Mouse (Mus musculus) urinary bladder, adult 2 months (tissue): ENCODE measurements at regions not wholly inside any gene's neighbourhood (a gene's known extent, or its start where the extent isn't known, plus 50 kb on each side); places are given as distances from the start of the nearest gene placed in this dataset.

Source experiments
- DNase-seq: peaks from one replicate; pipeline ENCODE4 v3.0.0; 2022; ENCODE audit warnings: low spot score

DNA sequence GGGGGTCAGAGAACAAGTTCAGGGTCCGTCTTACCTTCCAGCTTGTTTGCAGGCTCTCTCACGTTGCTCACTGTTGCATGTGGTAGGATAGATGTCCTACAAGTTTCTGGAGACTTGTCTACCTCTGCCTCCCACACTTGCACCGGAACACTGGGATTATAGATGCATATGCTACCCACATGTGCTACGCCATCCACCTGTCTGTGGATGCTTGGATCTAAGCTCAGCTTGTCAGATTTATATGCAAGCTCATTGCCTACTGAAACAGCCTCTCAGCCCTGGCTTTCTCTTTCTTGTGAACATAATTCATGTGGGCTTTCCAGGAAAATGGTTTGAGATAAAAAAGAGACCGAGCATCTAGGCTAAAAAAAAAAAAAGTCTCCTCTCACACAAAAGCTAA is 353.0 kb downstream of the Nucb2 start:
- no peak for DNase-seq

DNA sequence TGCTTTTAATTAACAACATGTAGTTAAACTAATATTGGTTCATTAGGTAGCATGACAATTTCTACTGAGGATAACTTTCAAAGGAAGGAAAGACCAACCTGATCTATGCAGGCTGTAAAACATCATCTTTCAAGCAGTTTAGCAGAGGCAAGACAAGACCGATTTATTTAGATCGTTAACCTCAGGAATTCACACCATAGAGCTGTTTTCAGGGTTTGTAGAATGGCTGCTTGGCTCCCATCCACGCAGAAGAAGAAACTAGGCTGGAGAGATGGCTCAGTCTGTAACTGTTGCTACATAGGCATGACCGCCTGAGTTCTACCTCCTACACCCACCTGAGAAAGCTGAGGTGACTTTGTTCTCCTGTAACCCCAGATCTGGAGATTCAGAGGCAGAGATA is 353.6 kb downstream of the Nucb2 start:
- DNase-seq: no peak

DNA sequence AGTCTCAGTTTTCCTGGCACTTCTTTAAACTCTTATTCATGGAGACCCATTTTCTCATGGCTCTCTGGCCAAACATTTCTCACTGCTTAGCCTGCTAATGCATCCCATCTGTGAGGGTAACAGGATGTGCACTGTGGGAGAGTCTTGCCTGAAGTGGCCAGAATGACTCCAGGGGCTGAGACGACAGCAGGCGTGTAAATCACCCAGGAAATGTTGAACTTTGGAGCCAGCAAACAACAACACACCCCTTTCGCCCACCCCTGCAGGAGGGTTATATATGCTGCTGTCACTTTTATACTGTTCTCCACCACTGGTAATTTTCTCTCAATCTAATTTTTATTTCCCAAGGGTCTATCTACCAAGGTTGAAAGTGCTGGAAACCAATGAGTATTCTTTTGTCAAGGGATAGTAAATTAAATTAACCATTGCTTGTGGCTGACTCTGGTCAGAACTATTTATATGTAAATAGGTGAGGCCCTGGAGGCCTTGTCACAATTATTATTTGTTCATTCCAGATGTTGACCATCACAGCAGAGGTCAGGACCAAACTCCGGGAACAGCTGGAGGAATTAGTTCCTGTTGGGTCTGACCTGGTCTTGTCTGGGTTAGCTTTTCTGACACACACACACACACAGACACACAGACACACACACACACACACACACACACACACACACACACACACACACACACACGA is 378.2 kb downstream of the Nucb2 start:
- DNase-seq: no peak

DNA sequence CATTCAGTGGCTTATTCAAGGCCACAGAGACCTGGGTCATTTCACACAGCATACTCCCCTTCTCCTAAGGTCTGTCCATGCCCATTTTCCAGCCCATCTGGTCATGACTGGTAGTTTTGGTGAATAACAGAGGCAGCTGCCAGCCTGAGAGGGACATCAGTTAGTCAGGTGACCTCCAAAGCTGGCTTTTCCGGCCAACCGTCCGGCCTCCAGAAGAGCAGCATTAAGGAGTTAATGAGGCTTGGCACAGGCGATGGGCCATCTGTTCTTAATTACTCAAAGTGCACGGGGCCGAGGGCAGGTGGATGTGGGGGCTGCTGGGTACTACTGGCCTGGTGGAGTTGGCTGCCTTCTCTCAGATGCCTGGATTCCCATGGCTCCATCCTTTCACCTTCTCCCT is 389.7 kb downstream of the Nucb2 start:
- no peak for DNase-seq

DNA sequence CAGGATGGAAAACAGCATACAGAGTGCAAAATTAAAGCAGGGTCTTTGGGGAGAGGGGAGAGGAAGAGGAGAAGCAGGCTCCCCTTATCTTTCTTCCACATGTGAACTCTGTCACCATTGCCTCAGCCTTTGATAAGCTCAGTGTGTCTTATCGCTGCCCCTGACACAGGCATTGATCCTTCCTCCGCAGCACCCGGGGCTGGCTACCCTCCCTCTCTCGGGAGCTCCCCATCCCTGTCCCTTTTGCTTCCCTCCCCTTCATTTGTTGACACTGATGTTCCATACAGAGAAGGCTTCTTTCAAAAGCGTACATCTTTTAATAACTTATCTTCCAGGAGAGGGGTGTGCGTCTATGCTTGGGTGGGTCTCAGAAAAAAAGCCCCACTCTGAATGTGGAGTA is 411.6 kb downstream of the Nucb2 start:
- DNase-seq: no peak

DNA sequence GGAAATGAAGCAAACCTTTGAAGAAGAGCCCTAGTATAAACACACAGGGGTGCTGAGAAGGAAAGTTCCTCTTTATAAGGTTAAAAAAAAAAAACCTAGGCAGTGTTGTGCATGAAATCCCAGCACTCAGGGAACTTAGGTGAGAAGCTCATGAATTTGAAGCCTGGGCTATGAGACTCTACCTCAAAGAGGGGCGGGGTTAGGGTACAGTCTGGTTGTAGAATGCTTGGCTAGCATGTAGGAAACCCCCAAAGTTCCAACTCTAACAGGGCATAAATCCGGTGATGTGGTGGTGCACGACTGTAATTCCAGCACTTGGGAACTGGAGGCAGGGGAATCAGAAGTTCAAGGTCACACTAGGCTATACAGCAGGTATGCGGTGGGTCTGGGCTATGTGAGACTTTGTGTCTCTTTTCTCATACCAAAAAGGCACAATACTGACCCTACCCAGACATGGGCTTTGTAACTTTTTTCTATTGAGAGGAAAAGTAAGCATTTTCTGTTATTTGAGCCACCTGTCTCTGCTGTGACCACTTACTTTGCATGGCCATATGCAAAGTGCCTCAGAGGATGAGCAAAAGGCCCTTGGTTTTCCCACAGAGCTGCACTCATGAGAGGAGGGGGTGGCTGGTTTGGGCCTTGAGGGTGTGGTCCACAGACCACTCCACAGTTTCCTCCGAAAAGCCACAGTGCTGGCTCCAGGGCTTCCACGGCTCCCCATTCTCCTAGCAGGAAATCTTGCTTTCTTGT is 413.9 kb downstream of the Nucb2 start:
- no peak for DNase-seq

DNA sequence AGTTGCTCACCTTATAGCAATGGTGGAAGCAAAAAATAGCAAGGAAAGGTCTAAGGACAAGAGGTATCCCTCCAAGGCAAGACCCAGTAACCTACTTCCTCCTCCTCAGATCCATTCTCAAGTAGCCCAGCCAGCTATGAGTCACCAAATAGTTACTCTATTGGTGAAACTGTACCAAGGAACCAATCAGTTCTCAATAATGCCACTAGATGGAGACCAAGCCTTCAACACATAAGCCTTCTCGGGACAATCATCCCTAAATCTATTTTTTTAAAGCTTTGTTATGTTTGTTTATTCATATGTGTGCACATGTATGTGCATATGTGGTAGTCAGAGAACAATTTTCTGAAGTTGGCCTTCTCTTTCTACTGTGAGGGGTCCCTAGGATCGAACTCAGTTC is 434.3 kb upstream of the Xylt1 start:
- no peak for DNase-seq

DNA sequence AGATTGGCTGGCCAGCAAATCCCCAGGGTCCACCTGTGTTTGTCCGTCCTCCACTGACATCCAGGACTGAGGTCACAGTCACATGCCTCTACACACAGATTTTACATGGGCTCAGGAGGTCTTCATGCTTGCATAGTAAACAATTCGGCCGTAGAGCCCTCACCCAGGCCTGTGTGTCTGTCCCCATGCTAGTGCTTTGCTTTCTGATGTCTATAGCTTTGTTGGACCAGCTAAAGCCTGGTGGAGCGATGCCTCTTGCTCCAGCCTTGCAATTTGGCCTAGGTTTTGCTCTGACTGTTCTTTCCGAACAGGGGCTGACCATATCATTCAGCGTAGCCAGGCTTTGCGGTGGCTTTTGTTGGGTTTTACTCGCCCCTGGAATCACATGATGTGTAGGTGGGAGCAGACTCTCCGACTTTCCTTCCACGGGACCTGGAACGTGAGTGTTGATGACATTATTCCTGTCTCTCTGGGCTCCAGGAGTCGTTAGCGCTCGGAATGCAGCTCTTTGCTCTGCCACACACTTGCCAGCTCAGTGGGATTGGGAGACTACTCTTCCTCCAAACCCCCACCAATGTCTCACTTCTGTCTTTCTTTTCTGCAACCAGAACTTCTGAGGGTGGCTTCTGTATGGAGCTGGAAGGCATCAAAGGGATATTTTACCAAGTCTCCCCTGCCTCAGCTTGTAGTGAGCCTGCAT is 421.4 kb upstream of the Xylt1 start:
- DNase-seq: no peak

DNA sequence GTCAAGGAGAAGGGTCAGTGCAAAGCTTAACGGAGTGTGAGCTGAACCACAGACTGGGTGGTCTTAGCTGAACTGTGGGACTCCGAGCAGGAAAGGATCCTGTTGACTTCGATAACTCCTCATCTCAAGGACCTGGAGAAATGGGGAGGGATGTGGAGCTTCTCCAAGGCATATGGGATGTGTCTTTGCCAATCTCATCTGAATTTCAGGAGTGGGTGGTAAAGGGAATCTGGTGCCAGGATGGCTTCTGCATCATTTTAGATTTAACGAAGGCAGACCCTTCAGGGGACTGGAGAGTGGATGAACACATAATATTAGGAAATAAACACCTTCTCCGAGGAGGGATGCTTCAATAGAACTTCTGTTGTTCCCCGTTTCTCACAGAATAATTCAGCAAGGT is 416.9 kb upstream of the Xylt1 start:
- no peak for DNase-seq

DNA sequence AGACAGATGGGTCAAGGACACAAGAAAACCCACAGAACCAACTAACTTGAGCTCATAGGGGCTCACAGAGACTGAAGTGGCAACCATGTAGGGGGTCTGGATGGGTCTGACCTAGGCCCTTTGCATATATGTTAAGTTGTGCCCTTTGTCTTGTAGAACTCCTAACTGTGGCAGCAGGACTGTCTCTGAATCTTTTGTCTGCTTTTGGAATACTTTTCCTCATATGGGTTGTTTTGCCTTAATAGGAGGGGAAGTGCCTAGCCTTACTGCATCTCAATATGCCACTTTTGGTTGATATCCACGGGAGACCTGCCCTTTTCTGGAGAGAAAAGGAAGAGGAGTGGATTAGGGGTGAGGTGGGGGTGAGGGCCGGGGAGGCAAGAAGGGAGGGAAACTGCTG is 389.4 kb upstream of the Xylt1 start:
- DNase-seq: no peak

DNA sequence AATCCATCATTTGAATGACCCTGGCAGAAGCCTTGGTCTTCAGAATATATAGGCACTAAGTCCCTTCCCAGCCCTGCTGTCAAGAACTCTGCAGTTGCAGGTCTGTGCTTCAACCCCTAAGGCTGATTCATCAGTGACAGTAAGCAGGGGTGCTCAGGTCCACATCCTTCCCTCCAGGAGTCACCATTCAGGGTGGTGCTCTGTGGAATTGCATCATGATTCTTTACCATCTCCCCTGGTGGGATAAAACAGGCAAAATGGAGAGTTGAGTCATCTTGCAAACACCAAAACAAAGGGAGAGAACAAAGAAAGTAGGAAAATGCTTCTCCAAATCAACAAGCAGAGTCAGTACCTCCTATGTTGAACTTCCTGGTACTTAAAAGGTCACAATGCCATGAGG is 388.6 kb upstream of the Xylt1 start:
- no peak for DNase-seq

DNA sequence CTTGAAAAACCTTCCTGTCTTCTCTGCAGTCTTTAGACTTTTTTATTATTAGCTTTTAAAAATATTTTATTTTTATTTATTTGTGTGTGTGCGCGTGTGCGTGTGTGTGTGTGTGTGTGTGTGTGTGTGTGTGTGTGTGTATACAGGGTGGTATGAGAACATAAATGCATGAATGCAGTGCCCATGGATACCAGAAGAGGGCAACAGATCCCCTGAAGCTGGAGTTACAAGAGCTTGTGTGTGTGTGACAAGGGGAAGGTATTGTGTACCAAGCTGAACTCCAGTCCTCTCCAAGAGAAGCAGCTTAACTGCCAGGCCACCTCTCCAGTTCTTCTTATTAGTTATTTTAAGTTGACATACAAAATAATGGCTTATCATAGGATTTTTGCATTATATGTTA is 385.0 kb upstream of the Xylt1 start:
- DNase-seq: no peak

DNA sequence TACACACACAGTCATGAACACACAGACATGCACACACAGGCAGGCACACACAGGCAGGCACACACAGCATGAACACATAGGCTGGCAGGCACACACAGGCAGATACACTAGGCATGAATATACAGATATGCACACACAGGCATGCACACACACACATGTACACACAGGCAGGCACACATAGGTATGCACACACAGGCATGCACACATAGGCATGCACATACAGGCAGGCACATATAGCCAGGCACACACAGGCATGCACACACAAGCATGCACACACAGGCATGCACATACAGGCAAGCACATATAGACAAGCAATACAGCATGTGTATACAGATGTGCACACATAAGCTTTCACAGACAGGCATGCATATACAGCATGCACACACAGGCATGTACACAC is 377.6 kb upstream of the Xylt1 start:
- no peak for DNase-seq

DNA sequence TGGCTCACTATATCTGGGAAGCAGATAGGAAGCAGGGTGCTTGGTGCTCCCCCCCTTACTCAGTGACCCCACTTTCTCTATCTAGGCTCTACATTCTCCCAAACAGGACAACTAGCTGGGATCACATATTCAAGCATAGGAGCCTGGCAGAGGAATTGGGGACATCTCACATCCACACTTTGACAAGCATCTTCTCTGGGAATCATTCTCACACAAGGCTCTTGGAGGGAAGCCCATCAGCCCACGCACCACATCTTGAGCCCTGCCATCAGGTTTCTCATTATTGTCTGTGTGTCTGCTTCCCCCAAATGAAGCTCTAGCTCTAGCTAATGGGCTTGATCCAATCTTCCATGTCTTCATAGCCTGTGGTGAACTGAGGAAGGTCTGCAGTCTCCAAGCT is 362.4 kb upstream of the Xylt1 start:
- DNase-seq: no peak

DNA sequence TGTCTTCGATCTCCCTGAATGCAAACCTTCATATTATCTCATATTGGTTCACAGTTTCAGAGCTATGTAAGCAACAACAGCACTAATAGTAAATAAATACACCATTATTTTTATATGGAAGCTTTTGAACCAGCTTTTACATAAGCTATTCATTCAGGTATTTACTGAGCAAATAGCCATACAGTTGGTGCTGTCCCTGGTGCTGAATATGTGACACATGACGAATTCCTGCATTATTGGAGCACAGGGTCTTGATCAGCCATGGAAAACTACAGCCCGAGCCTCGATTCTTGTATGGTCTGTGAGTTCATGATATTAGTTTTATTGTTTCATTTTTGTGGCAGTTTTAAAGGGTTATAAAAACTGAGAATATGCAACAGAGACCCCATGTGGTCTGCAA is 359.1 kb upstream of the Xylt1 start:
- no peak for DNase-seq

DNA sequence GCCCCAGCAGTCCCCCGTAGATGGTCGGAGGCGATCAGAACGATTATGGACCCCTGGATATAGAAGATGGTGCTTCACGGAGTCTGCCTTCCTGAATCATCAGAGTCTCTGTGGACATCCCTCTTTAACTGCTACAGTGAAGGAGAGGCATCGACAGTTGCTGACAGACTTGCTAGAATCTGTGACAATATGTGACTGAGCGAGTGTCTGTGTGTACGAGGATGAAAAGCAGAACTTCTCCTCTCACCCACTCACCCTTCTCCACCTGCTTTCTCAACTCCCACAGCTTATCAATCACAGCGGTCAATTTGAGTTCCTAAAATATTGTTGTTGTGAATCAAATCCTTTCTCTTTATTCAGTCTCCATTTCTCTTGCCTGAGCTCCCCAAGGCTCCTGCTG is 335.9 kb upstream of the Xylt1 start:
- DNase-seq: no peak

DNA sequence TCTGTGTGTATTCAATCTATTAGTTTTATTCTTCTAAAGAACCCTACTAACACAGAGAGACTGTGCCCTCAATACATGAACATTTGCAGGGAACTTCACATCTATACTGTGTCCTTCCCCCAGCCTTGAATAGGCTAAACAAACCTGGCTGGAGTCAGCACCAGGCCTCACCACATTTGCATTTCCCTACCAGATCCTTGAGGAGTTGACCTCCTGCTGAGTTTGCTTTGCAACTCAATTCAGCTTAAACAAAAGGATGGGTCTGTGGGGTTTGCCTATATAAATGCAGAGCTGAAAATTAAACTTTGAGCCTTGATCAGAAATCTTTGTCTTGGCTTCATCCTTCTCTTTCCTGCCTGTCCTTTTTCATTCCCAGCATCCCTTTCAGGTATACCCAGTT is 331.5 kb upstream of the Xylt1 start:
- no peak for DNase-seq

DNA sequence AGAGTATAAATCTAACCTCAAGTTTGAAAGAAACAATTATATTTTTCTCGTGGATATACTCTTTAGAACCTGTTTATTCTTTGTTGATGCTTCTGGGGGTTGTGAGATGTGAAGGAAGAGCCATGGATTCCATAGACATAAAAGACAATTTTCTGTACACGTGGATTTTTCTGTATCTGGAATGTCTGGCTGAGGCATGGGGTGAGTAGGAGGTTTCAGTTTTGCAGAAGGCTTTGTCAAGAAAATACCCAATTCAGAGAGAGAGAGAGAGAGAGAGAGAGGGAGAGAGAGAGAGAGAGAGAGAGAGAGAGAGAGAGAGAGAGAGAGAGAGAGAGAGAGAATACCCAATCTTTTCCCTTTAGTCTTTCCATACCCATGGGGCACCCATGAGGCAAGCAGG is 315.0 kb upstream of the Xylt1 start:
- DNase-seq: no peak

DNA sequence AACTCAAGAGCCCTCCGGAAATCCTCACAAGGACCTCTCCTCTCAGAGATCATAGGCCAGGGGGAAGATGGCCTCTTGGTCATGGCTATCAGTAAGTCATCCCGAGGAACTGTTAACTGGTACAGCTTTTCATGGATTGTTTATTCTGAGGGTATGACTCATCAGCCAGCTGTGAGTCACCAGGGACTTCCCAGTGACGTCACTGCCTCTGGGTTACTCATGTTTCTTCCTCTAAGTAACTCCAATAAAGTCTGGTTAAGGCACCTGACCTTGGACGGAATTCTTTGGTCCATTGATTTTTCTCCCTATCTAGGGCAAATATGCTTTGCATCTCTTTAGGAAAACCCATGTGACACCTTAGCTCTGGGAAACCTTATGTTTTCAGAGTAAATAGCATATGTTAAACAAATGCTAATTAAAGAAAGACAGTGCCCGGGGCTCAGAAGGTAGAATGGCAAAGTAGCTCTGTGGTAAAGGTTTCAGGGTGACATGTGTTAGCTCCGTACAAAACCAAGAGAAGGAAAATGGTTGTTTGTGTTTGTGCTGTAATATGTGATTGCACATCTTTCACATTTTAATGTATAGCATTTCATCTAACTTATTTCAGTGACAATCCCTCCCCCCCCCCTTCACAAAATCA is 289.7 kb upstream of the Xylt1 start:
- no peak for DNase-seq

DNA sequence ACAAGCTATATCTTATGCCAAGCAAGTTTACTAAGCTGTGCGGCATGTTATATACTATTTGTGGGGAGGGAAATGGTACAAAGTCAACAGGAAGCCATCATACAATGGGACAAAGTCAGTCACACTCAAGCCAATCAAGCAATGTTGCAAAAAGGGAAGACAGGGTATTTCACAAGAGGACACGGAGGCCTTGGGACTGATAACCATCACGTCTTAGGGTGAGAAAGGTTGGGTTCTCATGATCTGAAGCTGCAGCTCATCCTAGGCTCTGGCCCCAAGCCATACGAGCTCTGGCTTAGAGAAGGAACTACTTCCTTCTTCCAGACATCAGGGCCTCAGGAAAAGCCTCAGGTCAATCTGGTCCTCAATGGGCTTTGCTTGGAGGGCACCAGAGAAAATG is 287.9 kb upstream of the Xylt1 start:
- DNase-seq: no peak

DNA sequence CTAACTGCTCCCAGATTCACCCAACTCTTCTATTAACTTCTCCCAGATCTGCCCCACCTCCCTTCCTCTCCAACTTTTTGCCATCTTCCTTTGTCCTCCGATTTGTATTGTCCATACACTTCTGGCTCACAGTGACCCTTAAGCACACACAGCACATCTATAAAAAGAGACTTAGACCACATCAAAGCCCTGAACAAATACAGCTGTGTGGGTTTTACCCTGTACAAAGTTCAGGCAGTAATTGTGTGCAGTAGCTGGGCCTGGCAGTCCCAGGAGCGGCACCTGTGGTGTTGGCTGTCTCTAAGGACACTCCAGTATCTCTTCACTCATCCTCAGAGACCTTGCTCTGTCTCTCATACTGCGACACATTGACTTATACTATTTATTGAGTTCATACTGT is 283.2 kb upstream of the Xylt1 start:
- DNase-seq: no peak

DNA sequence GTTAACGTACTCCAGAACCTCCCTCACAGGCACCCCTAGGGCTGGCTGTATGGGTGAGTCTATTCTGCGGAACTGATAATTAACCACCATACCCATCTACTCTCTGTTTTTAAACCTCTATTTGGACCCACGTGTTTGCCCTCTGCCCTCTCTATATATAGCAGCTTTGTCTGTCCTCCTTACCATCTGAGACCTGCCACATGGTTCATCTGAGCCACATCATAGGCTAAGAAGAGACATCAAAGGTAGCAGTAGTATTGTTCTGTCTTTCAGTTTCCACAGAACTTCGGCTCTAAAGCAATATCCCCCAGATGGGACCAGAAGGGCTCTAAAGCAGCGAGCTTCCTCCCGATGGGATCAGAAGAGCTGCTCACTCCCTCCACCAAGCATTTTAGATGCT is 281.7 kb upstream of the Xylt1 start:
- no peak for DNase-seq

DNA sequence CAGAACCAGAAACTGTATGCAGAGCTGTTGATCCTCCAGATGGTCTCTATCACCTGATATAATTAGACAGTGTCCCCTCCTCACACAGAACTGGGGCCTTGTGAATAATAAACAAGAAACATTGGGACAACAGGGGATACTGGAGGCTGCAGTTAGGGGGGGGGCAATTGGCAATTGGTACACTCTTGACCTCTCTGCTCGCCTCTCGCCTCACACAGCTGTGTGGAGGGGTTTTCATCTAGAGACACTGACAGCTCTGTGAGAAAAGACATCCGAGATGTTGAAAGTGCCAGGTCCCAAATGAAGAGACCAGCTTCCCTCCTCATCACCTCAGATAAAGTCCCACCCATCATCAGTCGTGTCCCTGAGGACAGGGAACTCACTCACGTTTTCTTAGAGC is 277.7 kb upstream of the Xylt1 start:
- DNase-seq: no peak
